Mouse (Mus musculus) intestine, embryonic 16.5 days (tissue): ENCODE measurements around the gene Ephb2. TPM values are rescaled to one million over a fixed set of nuclear protein-coding genes. Genes with fewer than 3 reads are reported as not detected.
A peak's percentile ranks its signal among the peaks of the same experiment; 100 is the strongest.

Experiments used
- ATAC-seq: fragments of 200-750 bp; cut with Nextera tagmentation; 2 replicates; pipeline ENCODE4 v1.8.0; 2017; ENCODE audit warnings: moderate TSS enrichment, moderate library complexity
- H3K27ac ChIP-seq: fragments of 300-500 bp; sonication (generic); 2 replicates; pipeline ENCODE4 v1.5.1; 2014; ENCODE audit warnings: mild to moderate bottlenecking, low read length
- H3K27me3 ChIP-seq: fragments of 300-500 bp; sonication (generic); replicated peaks from 2 replicates; pipeline ENCODE4 v1.6.1; 2014; ENCODE audit warnings: low read length, control low read depth, mixed read lengths; ENCODE audit not compliant: control insufficient read depth, insufficient read depth
- H3K36me3 ChIP-seq: fragments of 300-500 bp; sonication (generic); 2 replicates; pipeline ENCODE4 v1.6.1; 2014; ENCODE audit warnings: low read length, control low read depth; ENCODE audit not compliant: control insufficient read depth, insufficient read depth
- H3K4me1 ChIP-seq: fragments of 300-500 bp; sonication (generic); 2 replicates; pipeline ENCODE4 v1.6.1; 2014; ENCODE audit warnings: low read length, control low read depth, mixed read lengths; ENCODE audit not compliant: control insufficient read depth, insufficient read depth
- H3K4me2 ChIP-seq: fragments of 300-500 bp; sonication (generic); 2 replicates; pipeline ENCODE4 v1.6.1; 2014; ENCODE audit warnings: low read depth, low read length, control low read depth
- H3K4me3 ChIP-seq: fragments of 300-500 bp; sonication (generic); 2 replicates; pipeline ENCODE4 v1.5.1; 2014; ENCODE audit warnings: mild to moderate bottlenecking, low read length
- H3K9ac ChIP-seq: fragments of 300-500 bp; sonication (generic); 2 replicates; pipeline ENCODE4 v1.6.1; 2014; ENCODE audit warnings: low read depth, low read length
- H3K9me3 ChIP-seq: fragments of 300-500 bp; sonication (generic); 2 replicates; pipeline ENCODE4 v1.6.1; 2016; ENCODE audit warnings: low read length, control low read depth; ENCODE audit not compliant: control insufficient read depth
- WGBS: fragments of 180-500 bp; shearing (Covaris S2); extraction: QIAGEN DNeasy Blood & Tissue Kit; methylation state at CpG from one replicate; pipeline ENCODE4 v1.1.7; 2014; 5-methylcytosine and 5-hydroxymethylcytosine counted together
- polyA plus RNA-seq: library from polyadenylated mRNA; unstranded; fragments of >200 nt; fragmentation: Nextera tagmentation; extraction: Ambion mirVana; gene quantifications from 2 replicates; pipeline ENCODE4 v1.2.1, GENCODE M21; 2015

The Ephb2 gene
- polyA plus RNA-seq, 1 experiment from 2014 or later = 3.5 TPM

GRCm38 (mm10) chr4:136613657-136614056, 222.1 kb downstream of the Ephb2 start:
- no peaks in the 10 kb centered on the region for H3K27me3 ChIP-seq
- H3K27ac ChIP-seq = no peak overlapping the region
- ATAC-seq = no peak
- no peak overlapping the region for H3K9ac ChIP-seq
- H3K9me3 ChIP-seq = no peaks in the 10 kb centered on the region
- WGBS = 54% methylated on average over 7 of the region's 7 CpGs
- H3K36me3 ChIP-seq = no peaks in the 10 kb centered on the region
- H3K4me3 ChIP-seq = no peak overlapping the region
- H3K4me2 ChIP-seq = no peak overlapping the region
- no peaks in the 10 kb centered on the region for H3K4me1 ChIP-seq

- Histone ChIP-seq H3K9me3 (no peaks in the 10 kb centered on the region), H3K4me1 (no peaks in the 10 kb centered on the region), H3K27me3 (no peaks in the 10 kb centered on the region), H3K9ac (no peak within 1 kb of the TSS), H3K36me3 (no peaks in the 10 kb centered on the region), H3K4me3 (no peak within 1 kb of the TSS), H3K4me2 (no peak within 1 kb of the TSS), H3K27ac (no peak within 1 kb of the TSS)
- WGBS = 59% methylated on average over 4 of the region's 4 CpGs
- no peak for ATAC-seq
Measured at GRCm38 (mm10) chr4:136610387-136610856, 225.4 kb downstream of the Ephb2 start, which contains the start of gene Tex46. Gene Tex46 (plus strand): TSS chr4:136610437.

GRCm38 (mm10) chr4:136605756-136606485, 229.9 kb downstream of the Ephb2 start:
- no peaks in the 10 kb centered on the region for H3K27me3 ChIP-seq
- H3K9ac ChIP-seq = no peak overlapping the region
- 88% methylated on average over 19 of the region's 19 CpGs for WGBS
- H3K4me1 ChIP-seq = peaks cover 6% of the 10 kb centered on the region; the same call in 1 of the 2 replicates
- H3K9me3 ChIP-seq = no peaks in the 10 kb centered on the region
- H3K4me2 ChIP-seq = no peak overlapping the region
- no peaks in the 10 kb centered on the region for H3K36me3 ChIP-seq
- H3K27ac ChIP-seq = no peak overlapping the region
- ATAC-seq = no peak
- no peak overlapping the region for H3K4me3 ChIP-seq

GRCm38 (mm10) chr4:136602568-136602967, 233.2 kb downstream of the Ephb2 start, which contains the start of gene Kdm1a:
Gene Kdm1a (minus strand): TSS chr4:136602723.
- peak within 1 kb of the TSS; percentile 99 for H3K9ac ChIP-seq
- H3K27me3 ChIP-seq = no peaks in the 10 kb centered on the region
- peak within 1 kb of the TSS; percentile 68 for H3K4me2 ChIP-seq
- H3K4me3 ChIP-seq = peak within 1 kb of the TSS; percentile 93
- H3K36me3 ChIP-seq = no peaks in the 10 kb centered on the region
- under 1% methylated on average over 45 of the region's 45 CpGs for WGBS
- H3K27ac ChIP-seq = peak within 1 kb of the TSS; percentile 89
- ATAC-seq = peak; percentile 84
- peaks cover 12% of the 10 kb centered on the region; the same call in 1 of the 2 replicates for H3K4me1 ChIP-seq
- no peaks in the 10 kb centered on the region for H3K9me3 ChIP-seq

GRCm38 (mm10) chr4:136602018-136602554, 233.7 kb downstream of the Ephb2 start:
- no peaks in the 10 kb centered on the region for H3K9me3 ChIP-seq
- peak overlapping the region; percentile 68 for H3K4me2 ChIP-seq
- peak overlapping the region; percentile 89 for H3K27ac ChIP-seq
- WGBS = under 1% methylated on average over 50 of the region's 68 CpGs
- H3K9ac ChIP-seq = peak overlapping the region; percentile 99
- no peaks in the 10 kb centered on the region for H3K27me3 ChIP-seq
- no peaks in the 10 kb centered on the region for H3K36me3 ChIP-seq
- ATAC-seq = peak; percentile 68
- H3K4me1 ChIP-seq = peaks cover 12% of the 10 kb centered on the region; the same call in 1 of the 2 replicates
- peak overlapping the region; percentile 93 for H3K4me3 ChIP-seq

GRCm38 (mm10) chr4:136601476-136601875, 234.3 kb downstream of the Ephb2 start:
- Histone ChIP-seq H3K4me1 (peaks cover 12% of the 10 kb centered on the region; the same call in 1 of the 2 replicates), H3K27me3 (no peaks in the 10 kb centered on the region), H3K9me3 (no peaks in the 10 kb centered on the region), H3K27ac (peak overlapping the region; percentile 89), H3K36me3 (no peaks in the 10 kb centered on the region), H3K9ac (peak overlapping the region; percentile 99), H3K4me3 (peak overlapping the region; percentile 93), H3K4me2 (peak overlapping the region; percentile 68)
- ATAC-seq = 0 out of 2 replicates have a peak, but pooled peaks have one; percentile 23
- under 1% methylated on average over 13 of the region's 13 CpGs for WGBS

GRCm38 (mm10) chr4:136600536-136600935, 235.3 kb downstream of the Ephb2 start:
- 83% methylated on average over 2 of the region's 2 CpGs for WGBS
- H3K9ac ChIP-seq = no peak overlapping the region
- no peaks in the 10 kb centered on the region for H3K27me3 ChIP-seq
- H3K4me2 ChIP-seq = peak overlapping the region; percentile 68
- peak overlapping the region; percentile 93 for H3K4me3 ChIP-seq
- no peak for ATAC-seq
- peaks cover 12% of the 10 kb centered on the region; the same call in 1 of the 2 replicates for H3K4me1 ChIP-seq
- no peak overlapping the region for H3K27ac ChIP-seq
- H3K9me3 ChIP-seq = no peaks in the 10 kb centered on the region
- no peaks in the 10 kb centered on the region for H3K36me3 ChIP-seq

GRCm38 (mm10) chr4:136599869-136600268, 235.9 kb downstream of the Ephb2 start:
- 96% methylated on average over 3 of the region's 3 CpGs for WGBS
- no peak overlapping the region for H3K27ac ChIP-seq
- no peaks in the 10 kb centered on the region for H3K36me3 ChIP-seq
- ATAC-seq = no peak
- no peaks in the 10 kb centered on the region for H3K9me3 ChIP-seq
- no peak overlapping the region for H3K4me3 ChIP-seq
- peaks cover 12% of the 10 kb centered on the region; the same call in 1 of the 2 replicates for H3K4me1 ChIP-seq
- no peaks in the 10 kb centered on the region for H3K27me3 ChIP-seq
- H3K9ac ChIP-seq = no peak overlapping the region
- no peak overlapping the region for H3K4me2 ChIP-seq

GRCm38 (mm10) chr4:136598268-136598876, 237.4 kb downstream of the Ephb2 start:
- Histone ChIP-seq H3K4me3 (no peak overlapping the region), H3K27ac (no peak overlapping the region), H3K36me3 (no peaks in the 10 kb centered on the region), H3K27me3 (no peaks in the 10 kb centered on the region), H3K9ac (no peak overlapping the region), H3K4me2 (no peak overlapping the region), H3K4me1 (peaks cover 12% of the 10 kb centered on the region; the same call in 1 of the 2 replicates), H3K9me3 (no peaks in the 10 kb centered on the region)
- 79% methylated on average over 7 of the region's 7 CpGs for WGBS
- ATAC-seq = no peak
